14 mouse cellular contexts compared by ENCODE assay signal in the genomic region with DNA sequence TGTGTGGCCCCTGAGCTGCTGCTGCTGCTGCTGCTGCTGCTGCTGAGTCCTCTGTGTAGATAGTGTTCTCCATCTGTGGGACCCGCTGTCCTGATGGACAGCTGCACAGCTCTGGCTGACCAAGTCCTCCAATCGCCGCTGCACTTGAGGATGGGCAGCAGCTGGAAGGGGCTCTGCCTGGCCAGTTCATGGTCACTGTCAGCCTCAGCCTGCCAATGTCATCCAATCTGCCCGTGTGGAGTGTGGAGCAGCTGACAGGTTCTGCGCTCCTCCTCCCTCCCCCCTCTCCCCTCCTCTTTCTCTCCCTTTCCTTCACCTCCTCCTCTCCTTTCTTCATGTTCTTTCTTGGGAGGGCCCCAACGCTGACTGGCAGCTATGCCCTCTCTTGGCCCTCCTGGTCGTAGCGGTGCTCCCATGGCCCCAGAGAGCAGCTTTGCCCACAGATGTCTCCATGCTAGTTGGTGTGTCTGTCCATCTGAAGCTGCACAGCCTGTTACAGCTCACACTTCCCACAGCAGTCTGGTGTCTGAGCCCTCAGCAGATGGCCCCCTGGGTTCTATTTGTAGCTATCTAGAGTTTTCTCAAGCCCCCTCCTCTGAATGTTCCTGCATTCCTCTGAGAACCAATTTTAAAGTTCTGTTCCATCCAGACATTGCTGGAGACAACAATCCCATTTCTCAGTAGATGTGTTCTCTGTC.
DNase-seq lines count a peak whose midpoint lies in the region; ATAC-seq lines count a peak whose summit lies in the region.
"Had no signal": no experiment of that assay in that cellular context is flagged by ENCODE, and none has a peak within 500 bp of the region (broad histone marks: within the 10 kb centered on the region; RNA-seq: fewer than 3 reads in every experiment).

No protein-coding gene starts in this region.

- no peak overlapping the region for H3K27ac ChIP-seq in hindbrain, embryonic 12.5 days
- H3K27ac ChIP-seq in hindbrain, embryonic 11.5 days (ENCODE audit: low read depth, low read length): no peak overlapping the region
- peak overlapping the region; percentile 41; the same call in 1 of the 2 replicates for H3K27ac ChIP-seq in embryonic facial prominence, embryonic 10.5 days (replicated peaks)
- no peak overlapping the region for H3K27ac ChIP-seq in embryonic facial prominence, embryonic 14.5 days (replicated peaks; ENCODE audit: low read depth, low read length)
- H3K27ac ChIP-seq in limb, embryonic 11.5 days (replicated peaks; ENCODE audit: low read depth, low read length): peak overlapping the region; percentile 47; the same call in 1 of the 2 replicates
- H3K27ac ChIP-seq: hindbrain, embryonic 14.5 days; kidney, postnatal 0 days; liver, embryonic 13.5 days; macrophage; stomach, embryonic 15.5 days had no signal

- no peaks in the 10 kb centered on the region for H3K36me3 ChIP-seq in hindbrain, embryonic 12.5 days
- H3K36me3 ChIP-seq in hindbrain, embryonic 11.5 days (ENCODE audit: control insufficient read depth, insufficient read depth, low read length): no peaks in the 10 kb centered on the region
- H3K36me3 ChIP-seq in embryonic facial prominence, embryonic 10.5 days (replicated peaks): no peaks in the 10 kb centered on the region
- no peaks in the 10 kb centered on the region for H3K36me3 ChIP-seq in embryonic facial prominence, embryonic 14.5 days (ENCODE audit: control insufficient read depth, insufficient read depth, low read length)
- no peaks in the 10 kb centered on the region for H3K36me3 ChIP-seq in limb, embryonic 11.5 days (ENCODE audit: control insufficient read depth, insufficient read depth, low read length)
- H3K36me3 ChIP-seq: liver, embryonic 13.5 days; stomach, embryonic 15.5 days had no signal

- DNase-seq in hindbrain, embryonic 11.5 days (ENCODE audit: low spot score): no peak
- no peak for DNase-seq in embryonic facial prominence, embryonic 10.5 days (ENCODE audit: low spot score)
- peak; percentile 53 for DNase-seq in embryonic facial prominence, embryonic 14.5 days (ENCODE audit: low spot score)
- no peak for DNase-seq in limb, embryonic 11.5 days (ENCODE audit: low spot score)
- no peak for DNase-seq in testis, postnatal 10 days (ENCODE audit: low spot score)
- DNase-seq in lung, postnatal 10 days: no peak
- DNase-seq: cerebellum, postnatal 25 days; liver, embryonic 13.5 days; right cerebral cortex, postnatal 14 days had no signal

- H3K9me3 ChIP-seq in hindbrain, embryonic 12.5 days (replicated peaks): no peaks in the 10 kb centered on the region
- no peaks in the 10 kb centered on the region for H3K9me3 ChIP-seq in hindbrain, embryonic 11.5 days (ENCODE audit: control insufficient read depth, low read length)
- no peaks in the 10 kb centered on the region for H3K9me3 ChIP-seq in embryonic facial prominence, embryonic 10.5 days
- H3K9me3 ChIP-seq in embryonic facial prominence, embryonic 14.5 days (ENCODE audit: control insufficient read depth, low read length): no peaks in the 10 kb centered on the region
- H3K9me3 ChIP-seq in limb, embryonic 11.5 days (ENCODE audit: control insufficient read depth, low read length): no peaks in the 10 kb centered on the region
- H3K9me3 ChIP-seq: liver, embryonic 13.5 days; stomach, embryonic 15.5 days had no signal

- H3K4me2 ChIP-seq in hindbrain, embryonic 12.5 days (replicated peaks): no peak overlapping the region
- no peak overlapping the region for H3K4me2 ChIP-seq in hindbrain, embryonic 11.5 days (replicated peaks; ENCODE audit: low read depth, low read length)
- no peak overlapping the region for H3K4me2 ChIP-seq in embryonic facial prominence, embryonic 14.5 days (ENCODE audit: low read depth, low read length)
- H3K4me2 ChIP-seq in limb, embryonic 11.5 days (ENCODE audit: low read depth, severe bottlenecking): no peak overlapping the region
- H3K4me2 ChIP-seq: hindbrain, embryonic 14.5 days; liver, embryonic 13.5 days; stomach, embryonic 15.5 days had no signal

- 0 out of 2 replicates have a peak overlapping the region, but pooled peaks have one; percentile 18 for H3K9ac ChIP-seq in hindbrain, embryonic 12.5 days
- no peak overlapping the region for H3K9ac ChIP-seq in hindbrain, embryonic 11.5 days (ENCODE audit: low read depth, low read length)
- H3K9ac ChIP-seq in embryonic facial prominence, embryonic 14.5 days (ENCODE audit: low read depth, low read length): no peak overlapping the region
- H3K9ac ChIP-seq in limb, embryonic 11.5 days (ENCODE audit: low read length): peak overlapping the region; percentile 22; the same call in 1 of the 2 replicates
- H3K9ac ChIP-seq: hindbrain, embryonic 14.5 days; liver, embryonic 13.5 days; stomach, embryonic 15.5 days had no signal

- ATAC-seq in hindbrain, embryonic 12.5 days (ENCODE audit: low FRiP score): no peak
- no peak for ATAC-seq in hindbrain, embryonic 11.5 days (ENCODE audit: low FRiP score)
- peak; percentile 70 for ATAC-seq in embryonic facial prominence, embryonic 14.5 days (ENCODE audit: low read depth)
- no peak for ATAC-seq in limb, embryonic 11.5 days (ENCODE audit: insufficient number of reproducible peaks, low FRiP score, low TSS enrichment, low read depth)

- H3K4me1 ChIP-seq in hindbrain, embryonic 12.5 days: peaks cover 36% of the 10 kb centered on the region
- H3K4me1 ChIP-seq in hindbrain, embryonic 11.5 days (replicated peaks; ENCODE audit: control insufficient read depth, insufficient read depth, low read length): peaks cover 8% of the 10 kb centered on the region
- H3K4me1 ChIP-seq in embryonic facial prominence, embryonic 10.5 days: peaks cover 67% of the 10 kb centered on the region
- H3K4me1 ChIP-seq in embryonic facial prominence, embryonic 14.5 days (ENCODE audit: control insufficient read depth, insufficient read depth, low read length): peaks cover 37% of the 10 kb centered on the region
- H3K4me1 ChIP-seq in limb, embryonic 11.5 days (ENCODE audit: control insufficient read depth, insufficient read depth, low read length): peaks cover 65% of the 10 kb centered on the region
- H3K4me1 ChIP-seq: liver, embryonic 13.5 days; stomach, embryonic 15.5 days had no signal

- WGBS in hindbrain, embryonic 12.5 days: 57% methylated on average over 8 of the region's 8 CpGs
- 63% methylated on average over 8 of the region's 8 CpGs for WGBS in hindbrain, embryonic 11.5 days
- WGBS in embryonic facial prominence, embryonic 10.5 days: 67% methylated on average over 8 of the region's 8 CpGs
- WGBS in embryonic facial prominence, embryonic 14.5 days: 47% methylated on average over 8 of the region's 8 CpGs
- WGBS in limb, embryonic 11.5 days: 55% methylated on average over 8 of the region's 8 CpGs

- H3K27me3 ChIP-seq in hindbrain, embryonic 12.5 days: no peaks in the 10 kb centered on the region
- H3K27me3 ChIP-seq in hindbrain, embryonic 11.5 days (ENCODE audit: control insufficient read depth, insufficient read depth, low read length): no peaks in the 10 kb centered on the region
- H3K27me3 ChIP-seq in embryonic facial prominence, embryonic 10.5 days (replicated peaks; ENCODE audit: low read depth, poor library complexity, severe bottlenecking): peaks cover 33% of the 10 kb centered on the region
- H3K27me3 ChIP-seq in embryonic facial prominence, embryonic 14.5 days (replicated peaks; ENCODE audit: control insufficient read depth, insufficient read depth, low read length): no peaks in the 10 kb centered on the region
- no peaks in the 10 kb centered on the region for H3K27me3 ChIP-seq in limb, embryonic 11.5 days (ENCODE audit: control insufficient read depth, insufficient read depth, low read length)
- H3K27me3 ChIP-seq: liver, embryonic 13.5 days; stomach, embryonic 15.5 days had no signal

- H3K4me3 ChIP-seq in hindbrain, embryonic 12.5 days: no peak overlapping the region
- H3K4me3 ChIP-seq in hindbrain, embryonic 11.5 days (ENCODE audit: low read depth, low read length): no peak overlapping the region
- no peak overlapping the region for H3K4me3 ChIP-seq in embryonic facial prominence, embryonic 10.5 days
- H3K4me3 ChIP-seq in embryonic facial prominence, embryonic 14.5 days (ENCODE audit: low read depth, low read length): no peak overlapping the region
- no peak overlapping the region for H3K4me3 ChIP-seq in limb, embryonic 11.5 days (ENCODE audit: low read depth, low read length)
- H3K4me3 ChIP-seq: liver, embryonic 13.5 days; stomach, embryonic 15.5 days had no signal

Comparison
In these comparisons a context has a peak if more than half of its experiments do, and no peak if none do; other contexts are left out.
1. H3K27ac ChIP-seq: peak in embryonic facial prominence, embryonic 10.5 days (single experiment) and limb, embryonic 11.5 days (single experiment); none in hindbrain, embryonic 12.5 days (single experiment), hindbrain, embryonic 11.5 days (single experiment) and embryonic facial prominence, embryonic 14.5 days (single experiment).
2. H3K9ac ChIP-seq: peak in hindbrain, embryonic 12.5 days (single experiment) and limb, embryonic 11.5 days (single experiment); none in hindbrain, embryonic 11.5 days (single experiment) and embryonic facial prominence, embryonic 14.5 days (single experiment).